Mouse (Mus musculus) heart, adult 2 months (tissue): ENCODE measurements at regions not wholly inside any gene's neighbourhood (a gene's known extent, or its start where the extent isn't known, plus 50 kb on each side); places are given as distances from the start of the nearest gene placed in this dataset.

Experiments
- CTCF ChIP-seq: fragments of 200-600 bp; IDR thresholded peaks from 2 replicates; pipeline ENCODE4 v1.8.1; 2022; ENCODE audit warnings: antibody characterized with exemption, mild to moderate bottlenecking, moderate library complexity
- EP300 ChIP-seq: fragments of 200-500 bp; IDR thresholded peaks from 2 replicates; pipeline ENCODE4 v1.6.1; 2011; ENCODE audit warnings: low read depth, low read length, control low read depth; ENCODE audit not compliant: insufficient read depth
- POLR2A ChIP-seq: fragments of 200-500 bp; IDR thresholded peaks from 2 replicates; pipeline ENCODE4 v1.6.1; 2011; ENCODE audit warnings: mild to moderate bottlenecking, low read depth, low read length, control low read depth; ENCODE audit not compliant: insufficient read depth

DNA sequence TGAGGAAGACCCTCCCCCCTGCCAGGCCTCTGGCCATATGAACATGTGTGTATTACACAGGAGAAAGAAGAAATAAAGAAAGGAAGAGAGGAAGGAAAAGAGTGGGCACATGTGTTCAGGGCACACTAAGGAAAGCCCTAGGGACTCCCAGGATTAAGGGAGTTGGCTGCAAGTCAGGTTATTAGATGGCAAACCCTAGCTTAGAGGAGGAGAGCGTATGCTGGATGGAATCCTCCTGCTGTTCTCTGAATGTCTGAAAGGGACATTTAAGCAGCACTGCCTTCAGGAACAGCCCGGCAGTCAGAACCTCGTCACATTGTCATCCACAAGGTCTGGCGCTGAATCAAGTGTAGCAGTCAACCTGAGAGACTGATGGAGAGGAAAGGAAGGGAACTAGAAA, 98.1 kb upstream of the Ppp1r26 start:
- TF ChIP-seq CTCF (no peak), EP300 (no peak), POLR2A (no peak)
